11 mouse cellular contexts compared by ENCODE assay signal in genomic region chr15:82928023-82928422, GRCm38 (mm10). TPM values are rescaled to one million over a fixed set of nuclear protein-coding genes. Genes with fewer than 3 reads are reported as not detected.
DNase-seq lines count a peak whose midpoint lies in the region; ATAC-seq lines count a peak whose summit lies in the region.
"Had no signal": no experiment of that assay in that cellular context is flagged by ENCODE, and none has a peak within 500 bp of the region (broad histone marks: within the 10 kb centered on the region; RNA-seq: fewer than 3 reads in every experiment).

No protein-coding gene starts in this region.

- peaks cover 50% of the 10 kb centered on the region for H3K27me3 ChIP-seq in hindbrain, embryonic 13.5 days
- H3K27me3 ChIP-seq in hindbrain, embryonic 12.5 days: peaks cover 57% of the 10 kb centered on the region
- peaks cover 8% of the 10 kb centered on the region for H3K27me3 ChIP-seq in embryonic facial prominence, embryonic 13.5 days
- peaks cover 41% of the 10 kb centered on the region for H3K27me3 ChIP-seq in limb, embryonic 13.5 days
- H3K27me3 ChIP-seq in neural tube, embryonic 15.5 days (replicated peaks): peaks cover 12% of the 10 kb centered on the region; the same call in 1 of the 2 replicates

- H3K36me3 ChIP-seq in hindbrain, embryonic 13.5 days: no peaks in the 10 kb centered on the region
- H3K36me3 ChIP-seq in hindbrain, embryonic 12.5 days: no peaks in the 10 kb centered on the region
- H3K36me3 ChIP-seq in embryonic facial prominence, embryonic 13.5 days: no peaks in the 10 kb centered on the region
- no peaks in the 10 kb centered on the region for H3K36me3 ChIP-seq in limb, embryonic 13.5 days
- H3K36me3 ChIP-seq in neural tube, embryonic 15.5 days: no peaks in the 10 kb centered on the region

- H3K9ac ChIP-seq in hindbrain, embryonic 13.5 days: peak overlapping the region; percentile 57
- H3K9ac ChIP-seq in hindbrain, embryonic 12.5 days: no peak overlapping the region
- H3K9ac ChIP-seq in embryonic facial prominence, embryonic 13.5 days: 0 out of 2 replicates have a peak overlapping the region, but pooled peaks have one; percentile 7
- peak overlapping the region; percentile 13; the same call in 1 of the 2 replicates for H3K9ac ChIP-seq in limb, embryonic 13.5 days
- peak overlapping the region; percentile 20; the same call in 1 of the 2 replicates for H3K9ac ChIP-seq in neural tube, embryonic 15.5 days (replicated peaks)
- H3K9ac ChIP-seq: liver, embryonic 14.5 days had no signal

- DNase-seq in right cerebral cortex, postnatal 36 days (ENCODE audit: low spot score in 2 of 2): no peak
- no peak for DNase-seq in thymus, postnatal 0 days (ENCODE audit: low spot score)
- no peak for DNase-seq in kidney, postnatal 14 days
- DNase-seq: cerebellum, postnatal 36 days; kidney, postnatal 25 days had no signal

- H3K9me3 ChIP-seq in hindbrain, embryonic 13.5 days: no peaks in the 10 kb centered on the region
- H3K9me3 ChIP-seq in hindbrain, embryonic 12.5 days (replicated peaks): no peaks in the 10 kb centered on the region
- no peaks in the 10 kb centered on the region for H3K9me3 ChIP-seq in embryonic facial prominence, embryonic 13.5 days
- H3K9me3 ChIP-seq in limb, embryonic 13.5 days: no peaks in the 10 kb centered on the region
- no peaks in the 10 kb centered on the region for H3K9me3 ChIP-seq in neural tube, embryonic 15.5 days (replicated peaks)

- ATAC-seq in hindbrain, embryonic 13.5 days (ENCODE audit: low FRiP score): no peak
- no peak for ATAC-seq in hindbrain, embryonic 12.5 days (ENCODE audit: low FRiP score)
- no peak for ATAC-seq in embryonic facial prominence, embryonic 13.5 days (ENCODE audit: insufficient number of reproducible peaks, insufficient read depth, low FRiP score, low TSS enrichment, low read depth)
- ATAC-seq in limb, embryonic 13.5 days (ENCODE audit: low FRiP score, low read depth): no peak
- no peak for ATAC-seq in neural tube, embryonic 15.5 days (ENCODE audit: low FRiP score)

- H3K4me2 ChIP-seq in hindbrain, embryonic 13.5 days: no peak overlapping the region
- no peak overlapping the region for H3K4me2 ChIP-seq in hindbrain, embryonic 12.5 days (replicated peaks)
- H3K4me2 ChIP-seq in embryonic facial prominence, embryonic 13.5 days: no peak overlapping the region
- H3K4me2 ChIP-seq in limb, embryonic 13.5 days (replicated peaks): peak overlapping the region; percentile 28
- H3K4me2 ChIP-seq in neural tube, embryonic 15.5 days: no peak overlapping the region

- WGBS in hindbrain, embryonic 13.5 days: 19% methylated on average over 6 of the region's 6 CpGs
- WGBS in hindbrain, embryonic 12.5 days: 23% methylated on average over 6 of the region's 6 CpGs
- WGBS in embryonic facial prominence, embryonic 13.5 days: 11% methylated on average over 6 of the region's 6 CpGs
- whole genome bisulfite sequencing in limb, embryonic 13.5 days: 6% methylated on average over 6 of the region's 6 CpGs
- 2% methylated on average over 6 of the region's 6 CpGs for WGBS in neural tube, embryonic 15.5 days

- H3K27ac ChIP-seq in hindbrain, embryonic 13.5 days: peak overlapping the region; percentile 86
- no peak overlapping the region for H3K27ac ChIP-seq in hindbrain, embryonic 12.5 days
- no peak overlapping the region; the same call in 1 of the 2 replicates for H3K27ac ChIP-seq in embryonic facial prominence, embryonic 13.5 days
- no peak overlapping the region for H3K27ac ChIP-seq in limb, embryonic 13.5 days
- H3K27ac ChIP-seq in neural tube, embryonic 15.5 days (replicated peaks): 0 out of 2 replicates have a peak overlapping the region, but pooled peaks have one; percentile 11
- H3K27ac ChIP-seq: liver, embryonic 14.5 days had no signal

- H3K4me1 ChIP-seq in hindbrain, embryonic 13.5 days (replicated peaks): peaks cover 96% of the 10 kb centered on the region
- H3K4me1 ChIP-seq in hindbrain, embryonic 12.5 days: peaks cover 82% of the 10 kb centered on the region
- H3K4me1 ChIP-seq in embryonic facial prominence, embryonic 13.5 days: peaks cover 89% of the 10 kb centered on the region
- peaks cover 80% of the 10 kb centered on the region for H3K4me1 ChIP-seq in limb, embryonic 13.5 days
- peaks cover 95% of the 10 kb centered on the region for H3K4me1 ChIP-seq in neural tube, embryonic 15.5 days

- no peak overlapping the region for H3K4me3 ChIP-seq in hindbrain, embryonic 13.5 days
- no peak overlapping the region for H3K4me3 ChIP-seq in hindbrain, embryonic 12.5 days
- H3K4me3 ChIP-seq in embryonic facial prominence, embryonic 13.5 days: no peak overlapping the region
- no peak overlapping the region for H3K4me3 ChIP-seq in limb, embryonic 13.5 days
- H3K4me3 ChIP-seq in neural tube, embryonic 15.5 days (replicated peaks): no peak overlapping the region

RNA-seq across cellular contexts. Expression of gene Tcf20, which starts 59.6 kb away (rescaled TPM):
- 11.8 and 12.6 TPM in 2 replicates for polyA plus RNA-seq in hindbrain, embryonic 13.5 days (2015; fragmentation: Nextera tagmentation; extraction: Ambion mirVana)
- 12.4 and 14.0 TPM in 2 replicates for polyA plus RNA-seq in hindbrain, embryonic 12.5 days (2016; fragmentation: Nextera tagmentation; extraction: Ambion mirVana)
- polyA plus RNA-seq in embryonic facial prominence, embryonic 13.5 days (2015; fragmentation: Nextera tagmentation; extraction: Ambion mirVana): 15.2 and 15.8 TPM in 2 replicates
- polyA plus RNA-seq in limb, embryonic 13.5 days (2015; fragmentation: Nextera tagmentation; extraction: Ambion mirVana): 13.9 and 14.3 TPM in 2 replicates
- 11.2 and 11.5 TPM in 2 replicates for polyA plus RNA-seq in neural tube, embryonic 15.5 days (2015; fragmentation: Nextera tagmentation; extraction: Ambion mirVana)
- polyA plus RNA-seq in thymus, postnatal 0 days (2015; fragmentation: Nextera tagmentation; extraction: Ambion mirVana): 9.9 and 13.1 TPM in 2 replicates

Comparison
In these comparisons a context has a peak if more than half of its experiments do, and no peak if none do; other contexts are left out.
1. H3K27ac ChIP-seq: peak in hindbrain, embryonic 13.5 days (single experiment) and neural tube, embryonic 15.5 days (single experiment); none in hindbrain, embryonic 12.5 days (single experiment), embryonic facial prominence, embryonic 13.5 days (single experiment) and limb, embryonic 13.5 days (single experiment).